Mouse (Mus musculus) bone marrow macrophage, adult 2 months (primary cell): Measurements from ENCODE around the gene Atp6v0e.

Experiments
- CTCF ChIP-seq: IDR thresholded peaks from 2 replicates; pipeline ENCODE4 v1.5.1; 2012; ENCODE audit warnings: low read depth, mild to moderate bottlenecking, low read length, moderate library complexity
- POLR2A ChIP-seq: IDR thresholded peaks from 2 replicates; pipeline ENCODE4 v1.6.1; 2012; ENCODE audit warnings: mild to moderate bottlenecking, low read depth, low read length, borderline replicate concordance

DNA sequence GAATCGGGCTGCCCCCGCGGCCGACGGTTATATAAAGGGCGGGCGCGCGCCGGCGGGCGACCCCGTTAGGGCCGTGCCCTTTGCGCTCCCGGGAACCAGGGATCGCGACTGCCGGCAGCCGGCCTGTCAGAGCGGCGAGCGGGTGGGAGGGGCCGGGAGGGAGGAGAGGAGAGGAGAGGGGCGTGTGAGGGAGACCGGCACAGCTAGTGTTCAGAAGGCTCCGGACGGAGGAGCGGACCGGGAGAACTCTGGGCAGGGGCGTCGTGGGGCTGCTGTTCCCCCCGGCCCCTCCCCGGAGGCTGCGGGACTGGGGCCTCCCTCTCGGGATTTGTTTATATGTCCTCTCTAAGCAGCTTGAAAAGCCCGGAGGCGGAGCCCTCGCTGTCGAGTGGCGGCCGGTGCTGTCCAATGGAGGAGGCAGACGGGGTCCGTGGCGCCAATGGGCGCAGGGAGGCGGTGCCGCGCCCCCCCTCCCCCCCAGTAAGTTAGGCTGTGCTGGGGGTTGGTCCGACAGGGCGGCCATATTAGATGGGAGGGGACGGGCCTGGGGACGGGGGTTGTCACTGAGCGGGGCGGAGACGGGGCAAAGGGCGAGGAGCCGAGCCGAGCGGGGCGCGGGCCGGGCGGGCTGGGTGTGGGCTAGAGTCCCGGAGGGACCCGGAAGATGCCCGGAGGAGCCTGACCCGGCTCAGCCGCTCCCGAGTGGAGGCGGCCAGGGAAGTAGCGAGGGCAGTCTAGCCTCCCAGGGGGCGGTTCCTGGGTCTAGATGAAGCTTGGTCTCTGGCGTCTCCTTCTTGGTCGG lies 53.1 kb downstream of the Atp6v0e start:
- TF ChIP-seq CTCF (no peak), POLR2A (no peak)
